Mouse (Mus musculus) common myeloid progenitor, adult 5-6 weeks (primary cell): ENCODE data around the gene Znrf3. TPM values are rescaled to one million over a fixed set of nuclear protein-coding genes. Genes with fewer than 3 reads are reported as not detected.

Experiments used
- ATAC-seq: replicated peaks from 2 replicates; pipeline ENCODE4 v1.8.0; 2016; ENCODE audit warnings: low read depth, mild to moderate bottlenecking, moderate TSS enrichment, inconsistent platforms; ENCODE audit not compliant: poor library complexity, severe bottlenecking
- total RNA-seq: library from RNA; stranded (forward); fragments of 200-1000, 187-1606 nt; gene quantifications from 2 replicates; pipeline ENCODE4 v1.2.3, GENCODE M21; 2017

Gene Znrf3
- total RNA-seq, 1 experiment from 2014 or later = 6.2 TPM

DNA sequence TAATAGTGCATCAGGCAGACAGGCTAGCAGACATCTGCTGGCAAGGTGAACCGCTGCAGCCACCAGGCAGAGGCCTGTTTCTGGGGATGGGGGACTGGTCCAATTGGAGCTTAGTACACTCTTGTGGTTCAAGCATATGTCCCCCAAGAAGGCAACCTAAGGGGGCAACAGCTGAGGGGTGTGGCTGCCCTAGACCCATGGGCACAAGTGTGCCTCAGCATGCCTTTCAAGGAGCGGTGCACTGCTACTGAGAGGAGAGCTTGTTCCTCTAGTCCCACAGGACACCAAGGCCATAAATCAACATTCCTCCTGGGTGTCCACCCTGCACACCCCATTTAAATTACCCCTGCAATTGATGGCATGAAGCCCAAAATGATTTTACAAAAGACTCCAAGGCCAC lies 166.2 kb downstream of the Znrf3 start:
- no peak for ATAC-seq

DNA sequence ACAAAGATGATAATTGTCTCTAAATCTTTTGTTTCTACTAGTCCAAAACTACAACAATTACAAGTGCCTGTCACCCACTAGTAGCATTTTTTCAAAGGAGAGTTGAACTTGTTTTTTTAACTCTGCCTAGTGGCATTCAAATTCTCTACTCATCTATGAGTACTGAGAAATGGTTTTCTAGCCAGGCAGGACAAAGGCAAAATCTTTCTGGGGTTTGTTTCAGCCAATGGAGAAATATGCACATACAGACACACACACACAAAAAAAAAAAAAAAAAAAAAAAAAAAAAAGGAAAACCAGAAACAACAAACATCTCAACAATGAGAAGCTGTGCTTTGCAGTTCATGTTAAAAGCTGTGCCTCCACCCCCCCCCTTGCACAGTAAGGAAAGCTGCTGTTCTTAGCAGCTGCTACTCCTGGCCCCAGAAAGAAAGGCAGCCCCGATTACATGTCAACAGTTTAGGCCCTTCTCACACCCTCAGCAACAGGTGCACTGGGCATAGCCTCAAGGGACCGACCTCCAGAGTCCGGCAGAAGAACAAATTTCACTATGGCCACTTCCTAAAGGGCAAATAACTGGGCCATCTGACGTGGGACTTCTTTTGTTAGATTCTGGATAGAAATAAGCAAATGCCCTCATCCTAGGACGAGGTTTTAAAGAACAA lies 167.2 kb downstream of the Znrf3 start:
- no peak for ATAC-seq

DNA sequence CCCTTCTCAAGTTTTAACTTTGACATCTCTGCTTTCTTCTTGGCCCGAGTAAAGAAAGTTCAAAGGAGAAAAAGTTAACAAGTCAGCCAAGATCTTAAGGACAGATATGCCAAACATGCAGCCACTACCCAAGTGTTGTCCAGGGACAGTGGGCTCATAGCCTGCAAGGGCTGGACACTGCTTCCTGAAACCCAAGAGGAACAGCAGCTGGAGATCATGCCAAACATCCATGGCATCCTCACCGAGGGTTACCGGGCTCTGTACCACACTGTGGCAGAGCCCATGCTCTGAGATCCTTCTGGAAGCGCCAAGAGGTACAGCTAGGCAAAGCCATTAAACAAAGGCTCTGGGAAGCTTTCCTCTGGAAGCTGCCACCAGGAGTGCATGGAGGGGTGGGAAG lies 169.4 kb downstream of the Znrf3 start:
- ATAC-seq = no peak

DNA sequence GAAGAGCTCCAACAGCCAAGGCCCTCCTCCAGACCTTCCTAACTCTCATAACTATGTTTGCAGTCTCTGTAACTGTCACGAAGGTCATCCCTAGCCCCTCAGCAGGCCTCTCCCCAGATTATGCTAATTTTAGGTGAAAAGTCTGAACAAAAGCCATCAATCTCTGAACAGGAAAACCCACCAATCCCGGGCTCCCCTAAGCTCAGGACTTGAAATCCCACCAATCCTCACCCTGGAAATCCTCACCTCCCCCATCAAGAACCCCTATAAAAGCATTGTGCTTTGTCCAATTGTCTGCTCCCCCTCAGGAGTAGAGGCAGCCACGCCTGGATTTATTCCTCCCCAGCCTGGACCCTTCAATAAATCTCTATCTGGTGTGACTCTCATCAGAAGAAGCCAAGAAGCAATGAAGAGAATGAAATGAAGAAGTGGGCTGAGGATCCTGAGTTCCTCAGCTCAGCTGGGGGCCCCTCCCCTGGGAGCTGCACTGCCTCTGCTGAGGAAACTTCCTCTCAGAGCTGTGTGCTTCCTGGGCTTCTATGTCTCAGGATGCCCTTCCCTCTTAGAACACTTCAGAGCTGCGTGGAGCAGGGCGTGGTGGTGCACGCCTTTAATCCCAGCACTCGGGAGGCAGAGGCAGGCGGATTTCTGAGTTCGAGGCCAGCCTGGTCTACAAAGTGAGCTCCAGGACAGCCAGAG lies 172.0 kb downstream of the Znrf3 start:
- peak; percentile 56; the same call in 1 of the 2 replicates for ATAC-seq

DNA sequence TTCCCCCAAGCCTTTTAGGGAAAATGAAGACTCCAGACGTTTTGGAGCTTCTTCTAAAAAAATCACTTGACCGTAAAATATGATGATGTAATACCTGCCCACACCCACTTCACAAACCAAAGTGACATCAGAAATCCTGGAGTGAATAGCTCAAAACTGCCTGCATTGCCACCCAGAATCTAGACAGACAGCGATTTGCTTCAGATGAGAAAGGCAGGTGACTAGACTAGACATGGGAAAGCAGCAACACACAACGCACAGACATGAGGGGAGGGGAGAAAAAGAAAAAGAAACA lies 172.6 kb downstream of the Znrf3 start:
- no peak for ATAC-seq

DNA sequence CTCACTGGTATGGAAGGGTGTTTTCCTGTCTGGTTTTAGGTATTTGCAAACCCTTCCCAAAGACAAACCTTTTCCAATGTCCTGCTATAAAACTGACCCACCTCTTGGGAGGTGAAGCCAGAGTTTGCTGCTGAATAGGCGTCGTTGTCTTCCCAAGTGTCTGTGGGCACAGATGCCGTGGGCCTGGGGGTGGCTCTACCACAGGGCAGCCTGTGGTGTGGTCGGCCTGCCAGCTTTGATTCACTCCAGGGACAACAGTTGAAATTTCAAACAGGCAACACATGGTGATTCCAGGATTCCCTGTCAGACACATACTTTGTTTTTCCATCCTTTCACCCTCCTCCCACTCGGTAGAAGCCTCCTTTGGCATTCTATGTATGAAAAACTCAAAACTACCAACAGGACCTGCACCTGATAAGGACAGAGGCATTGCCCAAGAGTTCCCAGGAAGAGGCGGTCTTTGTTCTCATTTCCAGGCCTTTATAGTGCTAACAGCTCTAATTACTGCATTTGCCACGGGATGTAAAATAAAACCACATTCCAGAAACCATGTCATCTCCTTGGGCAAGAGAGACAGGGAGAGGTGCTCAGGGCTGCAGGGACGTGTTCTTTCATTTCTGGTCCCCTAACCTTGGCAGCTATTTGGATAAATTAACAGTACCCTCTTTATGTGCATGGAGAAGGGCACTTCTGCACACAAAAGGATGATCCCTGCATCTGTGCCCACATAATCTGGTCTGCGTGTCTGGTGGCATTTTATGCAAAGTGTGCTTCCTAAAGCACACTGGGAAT lies 173.2 kb downstream of the Znrf3 start:
- no peak for ATAC-seq

DNA sequence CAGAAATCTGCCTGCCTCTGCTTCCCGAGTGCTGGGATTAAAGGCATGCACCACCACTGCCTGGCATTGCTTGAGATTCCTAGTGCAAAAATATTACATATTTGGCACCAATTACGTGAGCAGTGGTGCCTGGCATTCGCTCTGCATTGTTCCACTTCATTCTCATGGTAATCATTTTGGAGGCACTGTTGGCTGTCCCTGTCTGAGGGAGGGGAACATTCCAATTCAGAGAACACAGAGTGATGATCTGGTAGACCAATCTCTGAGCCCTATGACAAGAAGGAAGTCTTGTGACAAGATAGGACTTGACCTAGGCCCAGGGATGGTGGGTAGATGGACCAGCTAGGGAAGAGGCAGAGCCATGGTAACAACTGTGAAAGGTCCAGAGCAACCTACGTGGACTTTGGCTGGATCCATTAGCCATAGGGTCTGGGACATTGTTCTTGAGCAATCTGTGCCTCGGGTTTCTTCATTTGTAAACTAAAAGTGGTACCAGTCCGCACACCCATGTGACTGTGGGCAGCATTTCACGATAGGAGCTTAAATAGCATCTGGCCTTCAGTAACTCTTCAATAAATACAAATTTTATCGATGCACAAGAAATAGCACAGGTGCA lies 174.7 kb downstream of the Znrf3 start:
- ATAC-seq = no peak

DNA sequence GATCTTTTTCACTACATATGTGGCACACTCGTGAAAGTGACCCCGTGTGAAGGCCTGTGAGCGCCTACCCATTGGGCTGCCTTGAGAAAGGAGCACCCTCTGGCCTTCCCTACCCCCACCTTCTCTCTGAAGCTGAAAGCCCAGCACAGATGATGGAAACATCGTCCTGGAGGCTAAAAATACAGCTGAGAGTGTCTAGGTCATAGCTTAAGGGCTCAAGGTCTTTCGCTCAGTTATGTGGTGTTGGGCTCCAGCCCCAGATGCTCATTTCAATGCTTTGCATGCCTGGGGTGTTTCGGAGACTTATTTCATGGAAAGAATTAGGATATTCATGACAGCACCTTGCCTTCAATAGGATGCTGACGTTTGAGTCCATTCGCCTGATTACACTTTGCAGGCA lies 178.9 kb downstream of the Znrf3 start:
- ATAC-seq = no peak

DNA sequence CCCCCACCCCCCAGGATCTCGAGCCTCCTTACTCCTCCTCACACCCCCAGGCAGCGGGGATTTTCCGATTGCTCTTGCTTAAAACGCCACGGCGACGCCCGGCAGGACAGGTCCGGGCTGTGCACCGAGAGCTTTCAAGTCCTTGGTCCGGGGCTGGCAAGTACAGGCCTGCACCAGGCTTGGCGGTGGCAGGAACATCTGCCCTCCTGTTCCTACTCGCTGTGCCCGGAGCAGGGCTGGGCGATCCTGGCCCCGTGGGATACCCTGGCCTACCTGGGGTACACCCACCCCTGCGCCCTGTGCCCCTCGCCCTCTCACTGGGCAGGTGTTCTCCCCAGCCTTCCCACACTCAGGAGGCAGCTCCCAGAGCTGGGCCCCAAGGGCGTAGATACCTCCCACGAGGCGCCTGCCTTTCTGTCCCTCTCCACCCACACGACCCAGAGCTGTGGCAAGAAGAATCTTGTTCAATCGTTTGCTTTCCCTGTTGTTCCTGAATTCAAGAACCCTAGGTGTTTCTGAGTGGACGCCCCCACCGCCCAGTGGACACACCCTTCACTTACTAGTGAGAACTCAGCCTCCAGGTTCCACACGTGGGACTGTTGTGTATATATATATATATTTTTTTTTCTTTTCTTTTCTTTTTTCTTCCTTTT lies 181.4 kb downstream of the Znrf3 start:
- no peak for ATAC-seq

DNA sequence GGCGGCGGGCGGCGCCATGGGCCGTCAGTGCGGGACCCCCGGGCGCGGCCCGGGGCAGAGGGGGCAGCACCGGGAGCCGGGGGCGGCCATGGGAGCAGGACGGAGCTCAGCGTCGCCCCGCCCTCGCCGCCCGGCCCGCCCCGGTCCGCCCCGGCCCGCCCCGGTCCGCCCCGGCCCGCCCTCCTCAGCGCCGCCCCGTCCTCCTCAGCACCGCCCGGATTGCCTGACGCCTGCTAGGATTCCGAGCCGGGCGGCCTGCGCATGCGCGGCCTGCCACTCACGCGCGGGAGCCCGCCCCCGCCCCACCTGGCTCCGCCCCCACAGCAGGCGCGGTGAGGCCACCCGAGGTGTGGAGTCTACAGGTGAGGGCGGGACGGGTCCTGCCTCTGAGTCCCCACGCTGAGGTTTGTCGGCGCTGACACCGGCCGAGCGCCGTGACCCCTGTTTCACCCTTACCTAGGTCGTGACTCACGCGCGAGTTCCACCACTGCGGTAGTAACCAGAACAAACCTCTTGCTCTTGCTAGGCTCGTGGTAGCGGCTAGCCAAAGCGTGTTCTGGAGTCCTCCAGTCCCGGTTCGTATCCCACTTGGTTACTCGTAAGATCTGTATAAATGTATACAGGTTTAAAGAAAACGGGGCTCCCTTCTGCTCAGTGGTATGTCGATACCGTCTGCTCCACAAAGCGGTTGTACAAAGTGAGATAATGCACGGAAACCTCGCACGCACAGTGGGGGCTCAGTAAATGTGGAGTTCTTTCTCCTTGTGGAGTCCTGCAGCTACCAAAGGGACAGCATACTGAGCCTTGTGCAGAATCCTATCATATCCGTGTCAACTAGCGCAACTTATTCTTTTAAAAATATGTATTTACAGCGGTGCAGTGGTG lies 182.9 kb downstream of the Znrf3 start, which contains the start of gene Kremen1:
Gene Kremen1, minus strand, starts transcription at position 51 of the 885 bp plus-strand sequence.
- ATAC-seq = peak; percentile 78

DNA sequence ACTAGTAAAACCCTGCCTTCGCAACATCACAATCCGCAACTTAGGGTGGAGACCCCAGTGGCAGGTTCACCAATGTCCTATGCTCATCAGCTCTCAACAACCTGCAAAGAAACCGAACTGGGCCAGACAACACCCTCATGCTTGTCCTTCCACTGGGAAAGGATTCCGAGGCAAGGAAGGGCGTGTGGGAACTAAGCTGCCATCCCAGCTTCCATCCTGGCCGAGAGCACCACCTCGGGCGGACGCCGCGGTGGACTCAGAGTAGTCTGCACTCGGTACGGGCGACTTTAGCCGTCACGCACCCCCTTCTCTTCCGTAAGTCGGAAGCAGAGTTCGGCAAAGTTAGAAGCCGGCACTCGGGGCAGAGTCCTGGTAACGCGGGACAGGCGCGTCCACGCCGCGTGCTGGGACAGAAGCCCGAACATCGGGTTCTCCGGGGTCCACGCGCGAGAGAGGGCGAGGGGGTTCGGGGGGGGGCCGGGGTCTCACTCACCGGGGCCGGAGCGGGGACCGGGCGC lies 183.6 kb downstream of the Znrf3 start:
- peak; percentile 47; the same call in 1 of the 2 replicates for ATAC-seq

DNA sequence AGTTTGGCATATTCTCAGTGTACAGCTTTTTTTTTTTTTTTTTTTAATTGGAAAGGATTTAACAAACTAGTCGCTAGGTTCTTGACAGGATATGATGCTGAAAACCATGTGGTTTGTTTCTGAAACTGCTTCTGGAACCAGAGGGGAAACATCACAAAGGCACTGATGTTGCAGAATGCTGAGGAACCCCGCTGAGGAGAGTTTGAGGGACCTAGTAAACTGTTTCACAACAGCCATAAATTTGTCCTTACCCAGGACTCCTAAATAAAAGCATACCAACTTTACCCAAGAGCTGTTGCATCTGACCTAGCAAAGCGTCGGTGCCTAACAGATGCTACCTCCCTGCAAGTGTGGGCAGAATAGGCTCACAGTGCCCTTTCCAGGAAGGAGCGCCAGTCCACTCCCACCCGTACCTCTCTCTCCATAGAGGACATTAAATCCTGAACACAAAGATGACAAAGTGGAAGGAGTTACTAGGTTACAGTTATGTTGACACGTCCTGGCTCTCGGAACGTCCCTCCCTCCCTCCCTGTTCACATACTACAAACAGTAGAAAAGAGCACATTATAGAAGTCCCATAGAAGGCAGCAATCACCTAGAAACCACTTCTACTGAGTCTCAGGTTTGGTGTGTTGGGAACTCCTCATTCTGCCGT lies 184.6 kb downstream of the Znrf3 start:
- no peak for ATAC-seq

DNA sequence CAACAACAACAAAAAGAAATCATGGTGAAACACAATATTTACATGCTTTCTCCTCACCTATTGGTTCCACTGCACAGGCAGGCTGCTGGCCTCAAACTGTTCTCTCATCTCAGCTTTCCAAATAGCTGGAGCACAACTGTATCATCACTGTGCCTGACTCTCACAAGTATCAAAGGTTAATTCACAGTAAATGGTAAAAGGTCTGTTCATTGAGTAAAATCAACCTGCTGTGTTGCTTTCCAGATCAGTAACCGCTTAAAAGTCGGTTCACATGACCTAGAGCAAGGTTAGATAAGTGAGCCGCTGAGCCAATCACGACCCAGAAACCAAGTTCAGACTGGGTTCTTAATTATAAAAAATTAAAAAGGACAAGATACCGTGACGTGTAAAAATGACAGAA lies 186.6 kb downstream of the Znrf3 start:
- ATAC-seq = no peak

DNA sequence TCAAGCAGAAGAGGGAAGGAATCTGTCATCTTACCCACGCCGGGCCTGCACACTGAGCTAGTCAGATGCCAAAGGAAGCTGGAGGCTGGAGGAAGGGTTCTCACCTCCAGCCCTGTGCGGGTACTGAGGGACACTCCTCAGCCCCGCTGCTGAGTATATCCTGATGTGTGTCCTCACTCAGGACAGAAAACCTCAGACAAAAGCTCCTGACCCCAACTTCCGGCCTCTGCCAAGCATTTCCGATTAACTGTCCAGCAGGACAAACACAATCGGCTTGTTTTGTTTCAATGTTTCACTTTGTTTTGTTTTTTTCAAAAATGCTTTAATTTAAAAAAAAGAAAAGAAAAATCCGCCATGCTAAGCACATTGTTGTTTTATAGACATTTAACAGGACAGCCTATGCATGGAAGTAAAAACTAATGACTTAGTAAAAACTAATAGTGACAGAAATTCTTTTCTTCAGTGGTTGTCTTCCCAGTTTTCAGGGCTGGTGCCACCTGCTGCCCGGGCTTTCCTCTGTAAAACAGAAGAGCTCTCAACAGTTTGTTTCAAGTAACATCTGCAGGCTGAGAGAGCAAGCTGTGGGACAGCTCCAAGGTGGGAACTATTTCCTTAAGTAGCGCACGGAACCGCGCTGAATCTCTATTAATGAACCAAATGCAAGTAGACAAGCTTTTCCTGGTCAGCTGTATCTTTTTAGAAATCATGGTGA lies 187.3 kb downstream of the Znrf3 start:
- ATAC-seq = no peak

DNA sequence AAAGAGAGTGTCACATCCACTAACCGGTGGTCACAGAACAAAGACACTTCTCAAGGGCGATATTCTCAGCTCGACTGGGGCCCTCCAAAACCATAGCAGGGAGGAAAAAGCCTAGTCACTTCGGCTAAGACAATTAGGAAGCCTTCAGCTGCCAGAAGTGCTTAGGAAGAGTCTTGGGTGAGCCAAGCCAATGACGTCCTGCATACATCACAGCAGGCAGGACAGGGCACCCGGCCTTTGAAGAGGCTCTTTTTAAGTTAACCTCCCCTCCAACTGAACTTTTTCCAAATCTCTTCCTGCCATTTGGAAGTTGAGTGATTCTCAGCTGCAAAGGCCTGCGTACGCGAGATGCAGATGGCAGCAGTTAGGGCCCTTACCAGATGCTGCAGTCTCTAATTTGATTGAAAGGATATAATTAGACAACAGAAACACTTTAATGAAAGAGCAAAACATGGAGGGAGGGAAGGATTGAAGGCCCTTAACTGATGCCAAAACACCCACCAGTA lies 189.1 kb downstream of the Znrf3 start:
- ATAC-seq = no peak

DNA sequence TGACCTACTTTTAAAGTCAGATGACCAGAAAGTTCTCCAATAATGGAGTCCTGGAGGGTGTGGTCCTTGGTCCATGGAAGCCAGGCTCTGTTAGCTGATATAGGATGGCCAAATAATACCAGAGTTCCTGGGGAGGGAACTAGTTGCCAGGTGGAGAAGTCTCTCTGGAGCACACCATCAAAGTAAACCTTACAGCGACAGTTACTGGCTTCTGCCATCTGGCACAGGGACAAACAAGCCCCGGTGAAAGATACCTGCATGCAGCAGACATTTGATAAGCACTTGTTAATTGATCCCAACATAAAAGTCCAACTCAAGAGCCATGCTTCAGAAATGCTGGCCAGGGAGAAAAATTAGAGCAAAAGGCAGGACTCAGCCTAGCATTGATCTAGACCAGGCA lies 190.6 kb downstream of the Znrf3 start:
- no peak for ATAC-seq

DNA sequence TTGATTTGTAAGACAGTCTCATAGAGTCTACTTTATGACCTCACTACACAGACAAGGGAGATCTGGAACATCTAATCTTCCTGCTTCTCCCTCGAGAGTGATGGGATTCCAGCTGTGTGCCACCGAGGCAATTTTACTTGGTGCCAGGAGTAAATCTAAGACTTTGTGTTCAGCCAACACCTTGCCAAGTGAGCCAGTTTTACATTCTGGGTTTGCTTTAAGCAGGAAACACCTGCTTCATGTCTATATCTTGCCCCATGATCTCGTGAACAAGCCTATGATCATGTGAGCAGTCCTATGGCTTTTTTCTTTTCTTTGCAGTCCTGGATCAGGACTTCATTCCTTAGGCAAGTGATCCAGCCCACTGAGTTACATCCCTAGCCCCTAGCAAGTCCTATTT lies 191.1 kb downstream of the Znrf3 start:
- ATAC-seq = no peak

DNA sequence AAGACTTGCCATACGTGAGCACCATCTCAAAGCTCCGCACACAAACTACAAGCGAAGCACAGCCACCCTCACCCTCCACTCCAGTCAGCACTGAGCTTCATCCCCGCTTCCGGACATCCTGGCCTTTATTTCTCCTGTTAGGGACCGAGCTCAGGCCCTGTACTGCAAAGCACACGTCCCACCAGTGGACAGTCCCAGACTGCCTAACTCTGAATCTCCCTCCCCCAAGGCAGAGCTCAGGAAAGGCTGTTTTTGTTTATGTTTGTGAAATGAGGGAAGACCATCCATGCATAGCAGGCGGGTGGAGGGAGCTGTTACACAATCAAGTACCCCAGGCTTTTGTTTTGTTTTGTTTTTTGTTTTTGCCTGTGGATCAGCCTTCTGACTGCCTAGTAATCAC lies 191.9 kb downstream of the Znrf3 start:
- no peak for ATAC-seq
